Mouse (Mus musculus) kidney, embryonic 14.5 days (tissue): ENCODE measurements around the gene Pten. TPM values are rescaled to one million over a fixed set of nuclear protein-coding genes. Genes with fewer than 3 reads are reported as not detected.
"Not testable (repeated sequence)": the region's sequence is repeated elsewhere in the genome, so short reads cannot be mapped to it uniquely, and the experiment has no call there.

Source experiments
- ATAC-seq: fragments of 200-750 bp; cut with Nextera tagmentation; 2 replicates; pipeline ENCODE4 v1.8.0; 2017; ENCODE audit warnings: moderate number of reproducible peaks, mild to moderate bottlenecking, moderate TSS enrichment, moderate library complexity; ENCODE audit not compliant: low FRiP score, low TSS enrichment
- H3K27ac ChIP-seq: fragments of 300-500 bp; sonication (generic); 2 replicates; pipeline ENCODE4 v1.5.1; 2014; ENCODE audit warnings: low read depth, mild to moderate bottlenecking, low read length, moderate library complexity, mixed read lengths
- H3K27me3 ChIP-seq: fragments of 300-500 bp; sonication (generic); 2 replicates; pipeline ENCODE4 v1.6.1; 2014; ENCODE audit warnings: mild to moderate bottlenecking, low read length; ENCODE audit not compliant: control insufficient read depth, insufficient read depth
- H3K36me3 ChIP-seq: fragments of 300-500 bp; sonication (generic); 2 replicates; pipeline ENCODE4 v1.6.1; 2014; ENCODE audit warnings: low read length, mixed read lengths; ENCODE audit not compliant: control insufficient read depth, insufficient read depth
- H3K4me1 ChIP-seq: fragments of 300-500 bp; sonication (generic); 2 replicates; pipeline ENCODE4 v1.6.1; 2014; ENCODE audit warnings: low read length, mixed read lengths; ENCODE audit not compliant: control insufficient read depth, insufficient read depth
- H3K4me2 ChIP-seq: fragments of 300-500 bp; sonication (generic); replicated peaks from 2 replicates; pipeline ENCODE4 v1.6.1; 2014; ENCODE audit warnings: low read depth, mild to moderate bottlenecking, low read length
- H3K4me3 ChIP-seq: fragments of 300-500 bp; sonication (generic); 2 replicates; pipeline ENCODE4 v1.5.1; 2014; ENCODE audit warnings: mild to moderate bottlenecking, low read length
- H3K9ac ChIP-seq: fragments of 300-500 bp; sonication (generic); 2 replicates; pipeline ENCODE4 v1.6.1; 2014; ENCODE audit warnings: low read depth, mild to moderate bottlenecking, low read length, moderate library complexity
- H3K9me3 ChIP-seq: fragments of 300-500 bp; sonication (generic); 2 replicates; pipeline ENCODE4 v1.6.1; 2016; ENCODE audit warnings: low read length; ENCODE audit not compliant: control insufficient read depth
- WGBS: fragments of 180-500 bp; shearing (Covaris S2); extraction: QIAGEN DNeasy Blood & Tissue Kit; methylation state at CpG from one replicate; pipeline ENCODE4 v1.1.7; 2014; 5-methylcytosine and 5-hydroxymethylcytosine counted together
- polyA plus RNA-seq: library from polyadenylated mRNA; unstranded; fragments of >200 nt; fragmentation: Nextera tagmentation; extraction: Ambion mirVana; gene quantifications from 2 replicates; pipeline ENCODE4 v1.2.1, GENCODE M21; 2014

Pten gene
- polyA plus RNA-seq, 1 experiment from 2014 or later: 16.8 TPM

DNA sequence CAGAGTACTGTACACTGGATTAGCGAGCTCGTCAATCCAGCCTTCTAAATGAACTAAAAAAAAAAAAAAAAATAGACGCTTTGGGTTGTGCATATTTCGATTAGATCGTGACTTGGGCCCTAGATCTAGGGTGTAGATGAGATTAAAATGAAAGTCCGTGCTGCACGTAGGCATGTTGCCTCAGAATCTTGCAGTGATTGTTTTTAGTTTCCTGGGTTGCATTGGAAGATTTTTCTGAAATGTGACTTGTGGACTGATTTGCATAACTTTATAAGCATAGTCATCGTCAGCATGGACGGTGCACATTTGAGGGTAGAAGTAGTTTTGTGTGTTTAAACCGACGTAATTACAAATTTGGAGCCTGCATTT is 1.5 kb downstream of the Pten start:
- no peak overlapping the region; the same call in 1 of the 2 replicates for H3K27ac ChIP-seq
- H3K4me2 ChIP-seq: peak overlapping the region; percentile 96
- no peaks in the 10 kb centered on the region for H3K36me3 ChIP-seq
- H3K27me3 ChIP-seq: no peaks in the 10 kb centered on the region
- peak overlapping the region; percentile 97 for H3K4me3 ChIP-seq
- peak overlapping the region; percentile 98 for H3K9ac ChIP-seq
- no peak for ATAC-seq
- no peaks in the 10 kb centered on the region for H3K9me3 ChIP-seq
- peaks cover 18% of the 10 kb centered on the region for H3K4me1 ChIP-seq
- WGBS: under 1% methylated on average over 11 of the region's 11 CpGs

DNA sequence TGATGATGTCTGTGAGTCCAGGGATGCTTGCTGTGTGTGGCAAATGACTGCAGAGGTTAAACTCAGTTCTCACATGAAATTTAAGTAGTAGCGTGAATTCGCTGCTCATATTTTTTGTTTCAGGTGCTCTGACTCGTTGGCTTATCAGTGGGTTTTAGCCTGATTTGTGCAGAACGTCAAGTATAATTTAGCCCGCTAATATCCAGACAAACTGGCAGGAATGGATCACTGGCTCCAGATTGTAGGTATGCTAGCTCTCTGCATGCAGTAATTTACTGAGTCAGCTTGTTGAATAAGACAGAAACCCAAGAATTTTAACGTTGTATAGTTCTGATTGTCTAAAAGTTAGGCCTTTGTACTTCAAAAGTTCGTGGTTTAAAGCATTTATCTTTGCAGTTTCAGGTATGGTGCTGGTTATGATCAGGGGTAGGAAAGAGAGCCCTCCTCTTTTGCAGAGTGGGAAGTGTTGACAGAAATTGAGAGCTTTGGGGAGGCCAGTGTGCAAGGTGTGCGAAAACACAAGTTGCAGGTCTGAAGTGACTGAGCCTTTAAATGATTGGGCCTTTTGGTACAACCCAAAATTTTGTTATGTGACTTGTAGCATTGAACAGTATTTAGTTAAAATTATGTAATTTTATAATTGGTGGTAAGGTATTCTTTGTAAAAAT is 2.2 kb downstream of the Pten start:
- H3K27ac ChIP-seq: no peak overlapping the region
- peaks cover 16% of the 10 kb centered on the region for H3K4me1 ChIP-seq
- H3K27me3 ChIP-seq: no peaks in the 10 kb centered on the region
- peak overlapping the region; percentile 98 for H3K9ac ChIP-seq
- no peaks in the 10 kb centered on the region for H3K9me3 ChIP-seq
- 2% methylated on average over 8 of the region's 8 CpGs for WGBS
- H3K4me2 ChIP-seq: peak overlapping the region; percentile 96
- peak overlapping the region; percentile 97 for H3K4me3 ChIP-seq
- H3K36me3 ChIP-seq: no peaks in the 10 kb centered on the region
- ATAC-seq: no peak

DNA sequence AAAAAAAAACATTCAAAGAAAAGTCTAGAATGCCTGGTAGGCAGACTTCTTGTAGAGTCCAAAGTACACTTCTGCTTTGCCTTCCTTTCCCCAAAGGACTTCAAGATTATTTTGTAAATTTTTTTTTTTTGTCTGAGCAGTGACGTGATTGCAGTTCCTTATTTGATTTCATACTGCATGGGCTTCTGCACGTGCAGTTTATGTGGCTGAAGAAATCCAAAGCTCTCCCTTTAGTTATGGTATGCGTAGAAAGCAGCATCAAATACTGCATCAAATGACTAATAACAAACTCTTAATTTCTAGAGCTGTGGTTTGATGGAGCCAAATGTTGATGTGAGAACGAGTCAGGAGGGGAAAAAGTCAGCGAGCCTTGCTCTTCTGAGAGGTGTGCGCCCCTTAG is 3.2 kb downstream of the Pten start:
- Histone ChIP-seq H3K4me3 (peak overlapping the region; percentile 97), H3K27ac (no peak overlapping the region)

DNA sequence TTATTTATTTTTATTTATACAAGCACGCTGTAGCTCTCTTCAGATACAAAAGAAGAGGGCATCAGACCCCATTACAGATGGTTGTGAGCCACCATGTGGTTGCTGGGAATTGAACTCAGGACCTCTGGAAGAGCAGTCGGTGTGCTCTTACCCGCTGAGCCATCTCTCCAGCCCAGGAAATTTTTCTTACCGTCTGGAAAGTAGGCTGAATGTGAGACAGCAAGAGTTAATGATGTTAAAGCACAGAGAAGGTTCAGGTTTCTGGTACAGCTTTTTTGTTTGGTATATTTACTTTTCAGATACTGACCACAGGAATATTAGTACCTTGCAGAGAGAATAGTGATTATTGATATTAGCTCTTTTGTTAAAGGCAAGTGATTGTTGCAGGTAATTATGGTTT is 3.9 kb downstream of the Pten start:
- no peaks in the 10 kb centered on the region for H3K27me3 ChIP-seq
- H3K4me1 ChIP-seq: peaks cover 12% of the 10 kb centered on the region
- H3K4me3 ChIP-seq: peak overlapping the region; percentile 97
- ATAC-seq: no peak
- no peak overlapping the region for H3K27ac ChIP-seq
- 59% methylated on average over 4 of the region's 4 CpGs for WGBS
- H3K9me3 ChIP-seq: no peaks in the 10 kb centered on the region
- H3K36me3 ChIP-seq: peaks cover 3% of the 10 kb centered on the region; the same call in 1 of the 2 replicates
- H3K9ac ChIP-seq: no peak overlapping the region
- peak overlapping the region; percentile 96; the same call in 1 of the 2 replicates for H3K4me2 ChIP-seq

More for the DNA sequence above, 3.2 kb downstream of the Pten start:
- peaks cover 12% of the 10 kb centered on the region for H3K4me1 ChIP-seq
- no peak for ATAC-seq
- no peaks in the 10 kb centered on the region for H3K9me3 ChIP-seq
- no peaks in the 10 kb centered on the region for H3K36me3 ChIP-seq
- 28% methylated on average over 6 of the region's 6 CpGs for WGBS
- peak overlapping the region; percentile 5 for H3K9ac ChIP-seq
- no peaks in the 10 kb centered on the region for H3K27me3 ChIP-seq
- H3K4me2 ChIP-seq: peak overlapping the region; percentile 96

DNA sequence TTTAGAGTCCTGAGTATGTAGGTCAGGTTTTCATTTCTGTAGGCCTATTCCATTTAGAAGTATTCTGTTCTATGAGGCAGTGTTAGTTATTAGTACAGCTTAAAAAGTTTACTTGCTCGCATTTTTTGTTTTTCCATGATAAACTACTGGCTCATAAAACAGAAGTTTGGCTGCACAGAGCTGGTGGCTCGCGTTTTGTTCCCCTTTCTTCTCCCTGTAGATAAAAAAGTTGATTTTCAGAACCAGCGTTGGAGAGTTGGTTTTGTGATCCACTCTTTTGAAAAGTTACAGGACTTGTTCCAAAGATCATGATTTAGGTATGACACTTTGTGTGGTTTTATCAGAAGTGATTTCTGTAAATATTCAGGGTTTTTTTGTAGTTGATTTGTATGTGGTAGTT is 5.2 kb downstream of the Pten start:
- peaks cover 12% of the 10 kb centered on the region for H3K4me1 ChIP-seq
- H3K36me3 ChIP-seq: peaks cover 3% of the 10 kb centered on the region; the same call in 1 of the 2 replicates
- H3K27me3 ChIP-seq: no peaks in the 10 kb centered on the region
- no peak overlapping the region for H3K9ac ChIP-seq
- H3K27ac ChIP-seq: no peak overlapping the region
- no peak overlapping the region; the same call in 1 of the 2 replicates for H3K4me2 ChIP-seq
- 70% methylated on average over 4 of the region's 4 CpGs for WGBS
- H3K4me3 ChIP-seq: no peak overlapping the region
- H3K9me3 ChIP-seq: no peaks in the 10 kb centered on the region
- ATAC-seq: no peak

DNA sequence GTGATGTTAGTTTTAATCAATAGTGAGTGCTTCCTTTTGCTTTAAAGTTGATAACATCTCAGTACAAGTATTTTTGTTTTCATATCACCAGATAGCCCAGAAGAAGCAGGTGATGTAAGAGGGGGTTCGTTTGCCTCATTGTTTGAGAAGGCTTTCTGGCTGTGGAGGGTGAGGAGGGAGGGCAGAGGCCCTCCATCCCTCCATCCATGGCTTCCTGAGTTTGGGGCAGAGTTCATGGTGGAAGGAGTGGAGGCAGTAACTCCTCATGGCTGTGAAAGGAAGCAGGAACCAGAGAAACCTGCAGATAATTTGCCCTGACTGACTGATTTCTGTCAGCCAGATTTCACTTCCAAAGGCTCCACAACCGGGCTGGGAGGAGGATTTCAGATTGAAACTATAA is 21.1 kb downstream of the Pten start:
- Histone ChIP-seq H3K9ac (no peak overlapping the region), H3K36me3 (peaks cover 3% of the 10 kb centered on the region; the same call in 1 of the 2 replicates), H3K27me3 (no peaks in the 10 kb centered on the region), H3K4me2 (no peak overlapping the region), H3K4me3 (no peak overlapping the region), H3K27ac (no peak overlapping the region), H3K4me1 (no peaks in the 10 kb centered on the region), H3K9me3 (no peaks in the 10 kb centered on the region)
- WGBS: 25% methylated on average over 2 of the region's 2 CpGs
- ATAC-seq: no peak

DNA sequence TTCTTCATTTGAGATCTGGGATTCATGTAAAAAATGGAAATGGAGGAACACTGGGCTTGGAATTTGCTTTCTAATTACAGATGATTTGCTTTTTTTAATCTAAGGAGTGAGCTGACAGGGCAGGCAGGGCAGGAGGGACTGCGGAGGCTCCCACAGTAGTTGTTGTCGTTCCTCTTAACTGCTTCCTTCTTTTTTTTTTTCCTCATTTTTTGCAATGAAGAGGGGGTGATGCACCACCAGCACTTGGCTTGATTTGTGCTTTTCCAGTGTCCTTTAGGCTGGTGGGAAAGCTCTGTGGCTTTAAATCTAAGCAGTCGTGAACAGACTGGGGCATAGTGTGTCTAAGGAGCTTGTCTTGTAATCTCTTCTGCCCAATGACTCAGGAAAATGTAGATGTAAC is 21.8 kb downstream of the Pten start:
- H3K4me1 ChIP-seq: no peaks in the 10 kb centered on the region
- WGBS: 53% methylated on average over 3 of the region's 3 CpGs
- ATAC-seq: no peak
- H3K4me2 ChIP-seq: no peak overlapping the region
- H3K4me3 ChIP-seq: no peak overlapping the region
- H3K27ac ChIP-seq: no peak overlapping the region
- H3K36me3 ChIP-seq: no peaks in the 10 kb centered on the region
- H3K9ac ChIP-seq: no peak overlapping the region
- H3K27me3 ChIP-seq: no peaks in the 10 kb centered on the region
- H3K9me3 ChIP-seq: no peaks in the 10 kb centered on the region

DNA sequence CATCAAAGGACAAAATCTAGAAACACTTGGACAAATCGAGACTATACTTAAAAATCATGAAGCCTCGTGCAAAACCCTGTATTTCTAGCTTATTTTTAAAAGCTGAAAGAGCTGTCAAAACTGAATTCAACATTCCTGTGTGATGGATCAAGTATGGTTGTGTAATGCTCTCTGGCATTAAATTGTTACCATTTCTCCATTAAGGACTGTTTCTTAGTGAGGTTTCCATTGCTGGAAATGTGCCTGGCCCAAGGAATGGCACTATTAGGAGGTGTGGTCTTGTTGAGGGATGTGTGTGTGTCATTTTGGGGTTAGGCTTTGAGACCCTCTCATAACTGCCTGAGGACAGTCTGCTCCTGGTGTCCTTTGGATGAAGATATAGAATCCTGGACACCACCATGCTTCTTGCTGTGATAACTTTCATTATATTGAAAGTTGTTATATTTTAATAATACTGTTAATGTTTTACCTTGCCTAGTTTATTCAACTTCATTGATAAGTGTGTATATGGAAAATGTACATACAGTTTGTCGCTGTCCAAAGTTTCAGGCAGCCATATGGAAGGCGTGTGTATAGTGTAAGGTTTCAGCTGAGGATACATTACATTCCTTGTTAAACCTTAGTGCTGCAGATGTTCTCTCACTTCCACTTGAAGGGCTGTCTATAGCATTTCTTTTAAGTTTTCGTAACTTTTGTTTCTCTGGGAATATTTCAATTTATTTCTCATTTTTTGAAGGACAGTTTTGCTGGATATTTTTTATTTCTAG is 24.2 kb downstream of the Pten start:
- WGBS: 85% methylated on average over 5 of the region's 5 CpGs
- no peaks in the 10 kb centered on the region for H3K9me3 ChIP-seq
- ATAC-seq: no peak
- no peak overlapping the region for H3K4me2 ChIP-seq
- H3K27me3 ChIP-seq: no peaks in the 10 kb centered on the region
- H3K9ac ChIP-seq: no peak overlapping the region
- no peaks in the 10 kb centered on the region for H3K4me1 ChIP-seq
- H3K36me3 ChIP-seq: no peaks in the 10 kb centered on the region
- no peak overlapping the region for H3K27ac ChIP-seq
- H3K4me3 ChIP-seq: no peak overlapping the region

DNA sequence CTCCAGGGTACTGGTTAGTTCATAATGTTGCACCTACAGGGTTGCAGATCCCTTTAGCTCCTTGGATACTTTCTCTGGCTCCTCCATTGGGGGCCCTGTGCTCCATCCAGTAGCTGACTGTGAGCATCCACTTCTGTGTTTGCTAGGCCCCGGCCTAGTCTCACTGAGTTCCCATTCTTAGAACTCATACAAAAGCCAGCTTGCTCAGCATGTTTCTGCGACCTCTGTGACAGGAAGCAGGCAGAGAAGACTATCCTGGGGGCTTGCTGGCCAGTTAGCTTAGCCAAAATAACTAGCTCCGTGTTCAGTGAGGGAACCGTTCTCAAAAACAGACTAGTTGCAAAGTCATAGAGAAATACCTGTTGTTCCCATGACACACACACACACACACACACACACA is 30.1 kb downstream of the Pten start:
- H3K4me1 ChIP-seq: peaks cover 11% of the 10 kb centered on the region; the same call in 1 of the 2 replicates
- 71% methylated on average over 4 of the region's 4 CpGs for WGBS
- H3K27me3 ChIP-seq, H3K27ac ChIP-seq, H3K9ac ChIP-seq, ATAC-seq, H3K4me3 ChIP-seq, H3K9me3 ChIP-seq, H3K4me2 ChIP-seq, H3K36me3 ChIP-seq: not testable (repeated sequence)
